Mouse (Mus musculus): ENCODE results near the gene Stx3. TPM values are rescaled to one million over a fixed set of nuclear protein-coding genes. Genes with fewer than 3 reads are reported as not detected.

Gene Stx3
- polyA plus RNA-seq, 1 experiment = 2.6 TPM

DNA sequence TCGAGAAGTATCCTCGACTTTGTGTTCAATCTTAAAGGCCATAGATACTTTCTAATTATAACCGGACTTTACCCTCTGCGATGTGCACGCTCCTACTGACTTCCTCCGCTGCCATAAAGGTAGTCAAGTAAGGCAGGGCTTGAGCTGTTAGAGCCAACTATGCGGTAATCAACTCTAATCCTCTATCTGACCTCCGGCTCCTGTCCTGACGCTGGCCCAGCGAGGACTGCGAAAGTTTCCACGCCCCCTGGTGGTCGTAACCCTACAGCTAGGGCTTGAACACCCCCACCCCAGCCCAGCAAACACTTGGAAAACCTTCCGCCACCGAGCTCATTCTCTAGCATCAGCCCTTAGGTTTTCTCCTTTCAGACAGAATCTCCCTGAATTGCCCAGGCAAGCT, 597 bp upstream of the Stx3 start:
- TF ChIP-seq FLI1 (IDR thresholded peaks at IDR 0.05; ENCODE audit: low read length) (no peak), GATA1 (IDR thresholded peaks at IDR 0.05; ENCODE audit: borderline replicate concordance, low read length) (no peak)
- Histone ChIP-seq H3K4me1 (peaks cover 34% of the 10 kb centered on the region), H3K27me3 (replicated peaks) (peaks cover 57% of the 10 kb centered on the region), H3K36me3 (replicated peaks; ENCODE audit: low read length) (no peaks in the 10 kb centered on the region), H3K9me3 (peaks cover 4% of the 10 kb centered on the region; the same call in 1 of the 2 replicates), H3K4me3 (replicated peaks) (peak overlapping the region; percentile 73)

DNA sequence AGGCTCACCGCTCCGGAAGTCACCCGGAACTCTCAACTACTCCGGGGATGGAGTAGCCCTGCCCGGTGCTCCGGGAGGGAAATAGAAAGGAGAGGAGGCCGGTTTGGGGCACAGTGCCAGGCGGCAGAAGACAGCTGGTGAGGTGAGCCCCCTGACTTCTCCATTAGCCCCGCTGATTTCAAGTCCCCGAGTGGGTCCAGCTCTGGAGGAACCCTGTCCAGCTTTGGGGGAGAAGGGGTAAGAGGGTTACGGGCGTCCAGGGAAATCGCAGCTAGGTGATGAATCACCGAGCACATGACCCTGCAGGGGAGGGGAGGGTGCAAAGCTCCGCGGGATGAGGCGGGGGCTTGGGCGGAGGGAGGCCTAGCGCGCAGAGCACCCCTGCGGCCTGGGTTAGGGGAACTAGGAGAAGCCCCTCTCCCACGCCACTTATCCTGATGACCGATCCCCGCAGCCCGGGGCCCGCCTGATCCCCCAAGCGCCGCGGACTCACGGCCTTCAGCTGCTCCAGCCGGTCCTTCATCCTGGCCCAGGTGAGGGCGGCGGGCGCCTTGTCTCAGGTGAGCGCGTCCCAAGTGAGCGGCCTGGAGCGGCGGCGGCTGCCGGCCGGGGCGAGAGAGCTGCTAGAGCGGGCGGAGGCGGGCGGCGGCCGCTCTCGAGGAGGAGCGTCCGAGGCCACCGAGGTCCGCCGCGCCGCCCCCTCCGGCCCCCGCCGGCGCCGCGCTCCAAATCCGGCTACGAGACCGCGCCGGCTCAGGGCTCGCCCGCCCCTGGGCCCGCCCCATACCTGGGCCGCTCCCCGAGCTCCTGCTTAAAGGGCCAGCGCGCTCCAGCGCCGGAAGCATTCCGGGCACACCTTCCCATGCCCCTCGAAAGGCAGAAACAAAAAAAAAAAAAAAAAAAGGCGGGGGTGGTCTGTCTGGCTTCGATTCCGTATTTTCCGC, 732 bp downstream of the Stx3 start:
- peaks cover 36% of the 10 kb centered on the region for H3K4me1 ChIP-seq
- peaks cover 4% of the 10 kb centered on the region; the same call in 1 of the 2 replicates for H3K9me3 ChIP-seq
- peak overlapping the region; percentile 89 for H3K4me3 ChIP-seq (replicated peaks)
- H3K27me3 ChIP-seq (replicated peaks) = peaks cover 66% of the 10 kb centered on the region
- H3K36me3 ChIP-seq (replicated peaks; ENCODE audit: low read length) = no peaks in the 10 kb centered on the region
- TF ChIP-seq FLI1 (IDR thresholded peaks at IDR 0.05; ENCODE audit: low read length) = no peak
- no peak for TF ChIP-seq GATA1 (IDR thresholded peaks at IDR 0.05; ENCODE audit: borderline replicate concordance, low read length)

DNA sequence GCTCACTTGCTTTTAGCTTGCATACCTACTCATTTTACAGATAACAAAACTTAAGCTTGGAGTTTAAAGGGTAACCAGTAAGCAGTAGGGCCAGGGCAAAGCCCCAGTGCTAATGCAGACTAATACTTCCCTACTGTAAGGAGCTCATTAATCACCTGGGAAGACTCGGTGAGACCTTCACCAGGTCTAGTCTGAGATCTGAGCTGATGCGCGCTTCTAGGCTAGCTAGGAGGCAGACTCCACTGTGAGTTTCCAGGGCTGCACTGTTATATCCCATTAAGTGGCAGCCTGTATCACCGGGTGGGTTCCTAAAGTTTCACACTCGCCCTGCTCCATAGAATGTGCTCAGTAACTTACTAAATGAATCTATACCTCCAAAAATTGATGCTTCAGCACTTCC, 1.6 kb downstream of the Stx3 start:
- Histone ChIP-seq H3K27me3 (replicated peaks) (peaks cover 72% of the 10 kb centered on the region), H3K4me1 (peaks cover 35% of the 10 kb centered on the region), H3K9me3 (peaks cover 4% of the 10 kb centered on the region; the same call in 1 of the 2 replicates), H3K36me3 (replicated peaks; ENCODE audit: low read length) (no peaks in the 10 kb centered on the region), H3K4me3 (replicated peaks) (no peak overlapping the region)
- TF ChIP-seq FLI1 (IDR thresholded peaks at IDR 0.05; ENCODE audit: low read length) (no peak), GATA1 (IDR thresholded peaks at IDR 0.05; ENCODE audit: borderline replicate concordance, low read length) (no peak)

DNA sequence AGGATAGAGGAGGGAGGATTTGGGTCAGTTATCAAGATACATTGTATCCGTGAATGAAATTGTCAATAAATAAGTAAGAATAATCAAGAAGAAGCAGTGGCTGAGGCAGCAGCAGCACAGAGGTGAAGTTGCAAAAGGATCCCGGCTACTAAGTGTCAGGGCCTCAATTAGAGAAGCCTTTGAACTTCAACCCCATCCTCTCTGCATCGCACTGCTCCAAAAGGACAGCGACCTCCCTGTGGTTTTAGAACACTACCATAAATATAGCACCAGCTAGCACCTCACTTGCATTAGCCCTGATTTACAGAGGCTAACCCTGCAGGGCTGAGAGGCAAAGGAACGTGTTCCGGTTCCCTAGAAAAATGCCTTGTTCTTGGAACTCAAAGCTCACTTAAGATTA, 2.5 kb downstream of the Stx3 start:
- peaks cover 72% of the 10 kb centered on the region for H3K27me3 ChIP-seq (replicated peaks)
- peaks cover 4% of the 10 kb centered on the region; the same call in 1 of the 2 replicates for H3K9me3 ChIP-seq
- TF ChIP-seq FLI1 (IDR thresholded peaks at IDR 0.05; ENCODE audit: low read length) = no peak
- TF ChIP-seq GATA1 (IDR thresholded peaks at IDR 0.05; ENCODE audit: borderline replicate concordance, low read length) = no peak
- H3K36me3 ChIP-seq (replicated peaks; ENCODE audit: low read length) = no peaks in the 10 kb centered on the region
- peaks cover 35% of the 10 kb centered on the region for H3K4me1 ChIP-seq
- no peak overlapping the region for H3K4me3 ChIP-seq (replicated peaks)

DNA sequence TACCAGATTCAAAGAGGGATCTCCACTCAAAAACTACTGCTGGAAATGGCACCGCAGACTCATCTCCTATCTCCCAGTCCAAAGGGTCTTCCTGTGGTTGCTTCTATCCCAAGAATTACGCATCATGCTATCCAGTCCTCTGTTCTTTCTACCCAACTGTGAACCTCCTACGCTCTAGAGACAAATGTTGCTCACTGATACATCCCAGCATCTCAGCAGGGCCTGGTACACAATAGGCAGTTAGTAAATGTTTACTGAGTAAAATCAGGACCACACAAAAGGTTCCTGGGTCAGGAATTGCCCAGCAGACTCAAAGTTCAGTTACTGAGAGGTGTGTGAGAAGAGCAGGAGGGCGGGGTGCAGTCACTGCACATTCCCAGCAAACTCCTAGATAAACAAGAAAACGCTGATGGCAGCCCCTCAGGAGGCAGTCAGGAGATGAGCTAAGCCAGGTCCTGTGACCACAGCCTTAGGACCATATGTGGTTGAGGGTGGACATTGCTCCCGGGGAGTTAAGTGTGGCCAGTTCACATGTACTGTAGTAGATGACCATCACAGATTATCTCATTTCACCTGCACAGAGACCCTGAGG, 4.4 kb downstream of the Stx3 start:
- H3K9me3 ChIP-seq = 0 out of 2 replicates have a peak, but pooled peaks cover under 1% of the 10 kb centered on the region
- peaks cover 74% of the 10 kb centered on the region for H3K27me3 ChIP-seq (replicated peaks)
- H3K36me3 ChIP-seq (replicated peaks; ENCODE audit: low read length) = no peaks in the 10 kb centered on the region
- H3K4me1 ChIP-seq = peaks cover 37% of the 10 kb centered on the region
- H3K4me3 ChIP-seq (replicated peaks) = no peak overlapping the region
- no peak for TF ChIP-seq FLI1 (IDR thresholded peaks at IDR 0.05; ENCODE audit: low read length)
- no peak for TF ChIP-seq GATA1 (IDR thresholded peaks at IDR 0.05; ENCODE audit: borderline replicate concordance, low read length)

DNA sequence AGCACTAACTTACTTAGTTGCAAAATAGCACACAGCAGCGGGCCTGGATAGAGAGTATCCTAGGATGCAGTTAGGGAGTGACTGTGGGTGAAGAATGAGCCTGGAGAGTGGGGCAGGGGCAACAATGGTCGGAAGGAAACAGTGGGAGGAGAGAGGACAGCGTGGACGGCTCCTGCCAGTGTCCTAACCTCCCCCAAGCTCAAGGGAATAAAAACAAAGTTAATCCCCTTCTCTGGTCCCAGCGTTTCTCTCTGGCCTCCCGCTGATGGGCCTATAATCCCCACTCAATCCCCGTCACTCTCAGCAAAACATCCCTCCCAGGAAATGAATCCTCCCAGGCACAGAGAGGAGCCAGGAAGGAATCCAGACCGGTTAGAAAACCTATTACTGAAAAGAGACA, 5.6 kb downstream of the Stx3 start:
- H3K27me3 ChIP-seq (replicated peaks) = peaks cover 62% of the 10 kb centered on the region
- H3K9me3 ChIP-seq = no peaks in the 10 kb centered on the region
- TF ChIP-seq FLI1 (IDR thresholded peaks at IDR 0.05; ENCODE audit: low read length) = no peak
- no peak for TF ChIP-seq GATA1 (IDR thresholded peaks at IDR 0.05; ENCODE audit: borderline replicate concordance, low read length)
- H3K4me1 ChIP-seq = peaks cover 25% of the 10 kb centered on the region
- no peak overlapping the region for H3K4me3 ChIP-seq (replicated peaks)
- H3K36me3 ChIP-seq (replicated peaks; ENCODE audit: low read length) = no peaks in the 10 kb centered on the region

DNA sequence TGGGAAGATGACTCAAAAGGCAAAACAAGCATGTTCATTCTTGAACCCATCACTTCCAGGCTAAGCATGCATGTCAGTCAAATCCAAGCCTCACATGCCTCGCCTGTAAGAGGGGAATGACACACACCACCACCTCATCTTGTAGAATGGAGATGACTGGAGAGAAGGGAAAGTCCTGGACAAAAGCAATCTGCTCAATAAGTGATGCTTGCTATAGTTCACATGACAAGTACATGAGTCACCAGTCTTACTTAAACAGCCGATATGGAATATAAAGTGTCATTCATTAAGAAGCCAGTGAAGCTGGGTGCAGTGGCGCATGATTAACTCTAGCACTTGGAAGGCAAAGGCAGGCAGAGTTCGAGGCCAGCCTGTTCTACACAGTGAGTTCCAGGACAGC, 6.1 kb downstream of the Stx3 start:
- H3K9me3 ChIP-seq = no peaks in the 10 kb centered on the region
- peaks cover 20% of the 10 kb centered on the region for H3K4me1 ChIP-seq
- no peak overlapping the region for H3K4me3 ChIP-seq (replicated peaks)
- no peak for TF ChIP-seq FLI1 (IDR thresholded peaks at IDR 0.05; ENCODE audit: low read length)
- TF ChIP-seq GATA1 (IDR thresholded peaks at IDR 0.05; ENCODE audit: borderline replicate concordance, low read length) = no peak
- no peaks in the 10 kb centered on the region for H3K36me3 ChIP-seq (replicated peaks; ENCODE audit: low read length)
- H3K27me3 ChIP-seq (replicated peaks) = peaks cover 57% of the 10 kb centered on the region

DNA sequence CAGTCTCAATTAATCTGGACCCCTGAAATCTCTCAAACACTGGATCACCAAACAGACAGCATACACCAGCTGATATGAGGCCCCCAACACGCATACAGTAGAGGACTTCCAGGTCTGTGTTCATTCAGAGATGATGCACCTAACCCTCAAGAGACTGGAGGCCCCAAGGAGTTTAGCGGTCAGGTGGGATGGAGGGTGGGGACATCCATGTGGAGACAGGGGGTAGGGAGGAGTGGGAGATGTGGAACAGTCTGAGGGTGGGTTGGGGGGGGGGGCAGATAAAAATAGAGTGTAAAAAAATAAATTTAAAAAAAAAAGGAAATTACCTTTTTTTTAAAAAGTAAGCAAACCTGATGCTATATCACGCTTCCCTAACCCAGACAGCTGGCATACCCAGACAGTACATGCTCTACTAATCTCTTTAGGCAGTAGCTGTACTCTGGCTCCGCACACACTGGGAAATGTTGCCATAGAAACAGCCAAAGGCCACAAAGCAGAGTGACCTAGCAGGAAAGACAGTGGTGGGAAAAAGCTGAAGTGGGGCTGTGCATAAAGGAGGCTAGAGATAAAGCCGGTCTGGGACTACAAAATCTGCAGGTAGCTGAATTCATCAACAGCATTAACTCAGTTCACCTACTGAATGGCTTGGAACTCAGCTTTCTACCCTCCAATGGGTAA, 7.4 kb downstream of the Stx3 start:
- no peak for TF ChIP-seq FLI1 (IDR thresholded peaks at IDR 0.05; ENCODE audit: low read length)
- Histone ChIP-seq H3K4me1 (peaks cover 22% of the 10 kb centered on the region), H3K27me3 (replicated peaks) (peaks cover 44% of the 10 kb centered on the region), H3K9me3 (no peaks in the 10 kb centered on the region), H3K4me3 (replicated peaks) (no peak overlapping the region), H3K36me3 (replicated peaks; ENCODE audit: low read length) (no peaks in the 10 kb centered on the region)

DNA sequence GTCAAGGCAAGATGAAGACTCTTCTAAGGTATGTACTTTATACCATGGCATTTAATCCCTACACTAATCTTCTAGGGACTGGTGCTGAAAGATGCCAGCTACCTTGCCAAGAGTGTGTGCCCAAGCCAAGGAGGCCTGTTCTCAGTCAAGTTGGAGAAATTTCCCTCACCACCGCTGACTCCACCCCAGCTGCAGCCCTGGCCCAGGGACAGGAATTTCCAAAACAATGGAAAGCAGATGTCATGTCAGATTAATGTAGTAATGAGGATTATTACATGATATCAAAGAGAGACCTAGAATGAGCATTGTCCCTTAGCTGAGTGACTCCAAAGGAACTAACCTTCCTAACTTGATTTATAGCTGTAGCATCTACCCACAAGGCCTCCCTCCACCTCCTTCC, 8.3 kb downstream of the Stx3 start:
- Histone ChIP-seq H3K36me3 (replicated peaks; ENCODE audit: low read length) (no peaks in the 10 kb centered on the region), H3K9me3 (no peaks in the 10 kb centered on the region), H3K27me3 (replicated peaks) (peaks cover 36% of the 10 kb centered on the region), H3K4me1 (peaks cover 24% of the 10 kb centered on the region), H3K4me3 (replicated peaks) (no peak overlapping the region)
- TF ChIP-seq FLI1 (IDR thresholded peaks at IDR 0.05; ENCODE audit: low read length) (no peak), GATA1 (IDR thresholded peaks at IDR 0.05; ENCODE audit: borderline replicate concordance, low read length) (no peak)
